Mouse (Mus musculus) limb, embryonic 12.5 days (tissue): ENCODE results near the gene Cebpg. TPM values are rescaled to one million over a fixed set of nuclear protein-coding genes. Genes with fewer than 3 reads are reported as not detected.

Source experiments
- ATAC-seq: fragments of 200-750 bp; cut with Nextera tagmentation; 2 replicates; pipeline ENCODE4 v1.8.0; 2017; ENCODE audit warnings: low read depth, moderate TSS enrichment; ENCODE audit not compliant: insufficient number of reproducible peaks, insufficient read depth, low FRiP score, low TSS enrichment
- H3K27ac ChIP-seq: fragments of 300-500 bp; sonication (generic); 2 replicates; pipeline ENCODE4 v1.5.1; 2016; ENCODE audit warnings: mild to moderate bottlenecking, moderate library complexity
- H3K27me3 ChIP-seq: fragments of 300-500 bp; sonication (generic); 2 replicates; pipeline ENCODE4 v1.6.1; 2016; ENCODE audit warnings: mild to moderate bottlenecking, moderate library complexity
- H3K36me3 ChIP-seq: fragments of 300-500 bp; sonication (generic); 2 replicates; pipeline ENCODE4 v1.6.1; 2016; ENCODE audit warnings: mild to moderate bottlenecking, moderate library complexity
- H3K4me1 ChIP-seq: fragments of 300-500 bp; sonication (generic); replicated peaks from 2 replicates; pipeline ENCODE4 v1.6.1; 2016
- H3K4me2 ChIP-seq: fragments of 300-500 bp; sonication (generic); 2 replicates; pipeline ENCODE4 v1.6.1; 2016; ENCODE audit warnings: mild to moderate bottlenecking, moderate library complexity
- H3K4me3 ChIP-seq: fragments of 300-500 bp; sonication (generic); replicated peaks from 2 replicates; pipeline ENCODE4 v1.5.1; 2016; ENCODE audit warnings: mild to moderate bottlenecking
- H3K9ac ChIP-seq: fragments of 300-500 bp; sonication (generic); replicated peaks from 2 replicates; pipeline ENCODE4 v1.6.1; 2016; ENCODE audit warnings: mild to moderate bottlenecking, moderate library complexity
- H3K9me3 ChIP-seq: fragments of 300-500 bp; sonication (generic); 2 replicates; pipeline ENCODE4 v1.6.1; 2016; ENCODE audit warnings: mild to moderate bottlenecking, moderate library complexity
- WGBS: fragments of 180-500 bp; shearing (Covaris S2); methylation state at CpG from one replicate; pipeline ENCODE4 v1.1.7; 2016; 5-methylcytosine and 5-hydroxymethylcytosine counted together
- polyA plus RNA-seq: library from polyadenylated mRNA; unstranded; fragments of >200 nt; fragmentation: Nextera tagmentation; extraction: Ambion mirVana; gene quantifications from 2 replicates; pipeline ENCODE4 v1.2.1, GENCODE M21; 2016

Gene Cebpg
- polyA plus RNA-seq, 1 experiment from 2014 or later = 58.0 TPM

GRCm38 (mm10) chr7:35066640-35067212, 10.4 kb upstream of the Cebpg start:
- Histone ChIP-seq H3K4me2 (no peak overlapping the region), H3K4me1 (no peaks in the 10 kb centered on the region), H3K9me3 (0 out of 2 replicates have a peak, but pooled peaks cover 5% of the 10 kb centered on the region), H3K27me3 (no peaks in the 10 kb centered on the region), H3K4me3 (no peak overlapping the region), H3K27ac (no peak overlapping the region), H3K36me3 (no peaks in the 10 kb centered on the region), H3K9ac (no peak overlapping the region)
- WGBS = 80% methylated on average over 8 of the region's 8 CpGs
- ATAC-seq = no peak

- Histone ChIP-seq H3K36me3 (no peaks in the 10 kb centered on the region), H3K9ac (no peak overlapping the region), H3K27me3 (no peaks in the 10 kb centered on the region), H3K4me1 (no peaks in the 10 kb centered on the region), H3K4me2 (no peak overlapping the region), H3K4me3 (no peak overlapping the region), H3K27ac (no peak overlapping the region), H3K9me3 (0 out of 2 replicates have a peak, but pooled peaks cover 5% of the 10 kb centered on the region)
- no peak for ATAC-seq
- WGBS = 77% methylated on average over 3 of the region's 3 CpGs
These were observed 9.6 kb upstream of the Cebpg start for GRCm38 (mm10) chr7:35065958-35066357.

GRCm38 (mm10) chr7:35064286-35065258, 8.2 kb upstream of the Cebpg start:
- H3K4me1 ChIP-seq = no peaks in the 10 kb centered on the region
- H3K4me2 ChIP-seq = no peak overlapping the region
- no peak for ATAC-seq
- H3K36me3 ChIP-seq = no peaks in the 10 kb centered on the region
- H3K27me3 ChIP-seq = no peaks in the 10 kb centered on the region
- no peak overlapping the region for H3K9ac ChIP-seq
- 0 out of 2 replicates have a peak, but pooled peaks cover 5% of the 10 kb centered on the region for H3K9me3 ChIP-seq
- no peak overlapping the region for H3K4me3 ChIP-seq
- H3K27ac ChIP-seq = no peak overlapping the region
- 85% methylated on average over 14 of the region's 14 CpGs for WGBS

GRCm38 (mm10) chr7:35059467-35059866, 3.1 kb upstream of the Cebpg start:
- no peaks in the 10 kb centered on the region for H3K36me3 ChIP-seq
- peaks cover 11% of the 10 kb centered on the region for H3K4me1 ChIP-seq
- no peak overlapping the region for H3K4me3 ChIP-seq
- H3K9ac ChIP-seq = no peak overlapping the region
- no peak overlapping the region for H3K4me2 ChIP-seq
- no peak for ATAC-seq
- no peaks in the 10 kb centered on the region for H3K9me3 ChIP-seq
- H3K27ac ChIP-seq = no peak overlapping the region
- WGBS = 73% methylated on average over 5 of the region's 5 CpGs
- H3K27me3 ChIP-seq = no peaks in the 10 kb centered on the region

DNA sequence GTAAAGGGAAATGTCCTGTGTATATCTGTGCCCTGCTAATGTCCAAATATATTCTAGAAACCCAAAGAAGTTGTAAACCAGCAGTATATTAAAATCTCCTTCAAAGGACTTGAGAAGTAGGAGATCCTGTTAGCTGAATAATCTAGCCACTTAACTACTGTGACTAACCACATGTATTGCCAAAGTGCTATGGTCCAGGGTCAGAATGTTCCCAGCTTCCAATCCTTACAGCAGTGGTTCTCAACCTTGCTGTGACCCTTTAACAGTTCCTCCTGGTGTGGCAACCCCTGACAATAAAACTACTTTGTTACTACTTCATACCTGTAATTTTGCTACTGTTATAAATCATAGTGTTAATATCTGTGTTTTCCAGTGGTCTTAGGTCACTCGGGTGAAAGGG, 2.0 kb upstream of the Cebpg start:
- Histone ChIP-seq H3K4me3 (no peak overlapping the region), H3K36me3 (no peaks in the 10 kb centered on the region), H3K9ac (no peak overlapping the region), H3K9me3 (no peaks in the 10 kb centered on the region), H3K4me1 (peaks cover 11% of the 10 kb centered on the region), H3K27ac (no peak overlapping the region), H3K27me3 (no peaks in the 10 kb centered on the region), H3K4me2 (no peak overlapping the region)
- no peak for ATAC-seq
- 79% methylated on average over 1 of the region's 1 CpGs for WGBS

DNA sequence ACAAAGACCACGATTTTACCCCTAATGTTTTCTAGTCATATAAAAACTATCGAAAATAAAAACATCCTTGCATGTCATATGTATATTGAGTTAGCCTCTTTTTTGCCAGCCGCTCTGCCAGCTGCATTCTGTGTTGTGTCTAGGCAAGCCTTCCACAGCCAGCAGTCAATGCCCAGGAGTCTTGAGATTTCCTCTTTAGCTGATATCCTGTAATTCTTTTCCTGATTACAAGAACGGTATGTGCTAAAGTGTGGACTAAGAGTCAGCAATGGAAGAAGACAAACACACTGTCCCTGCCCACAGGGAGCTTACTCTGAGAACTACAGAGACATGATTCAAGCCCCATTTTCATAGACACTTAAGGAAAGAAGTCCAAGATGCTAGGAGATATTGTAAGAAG, 1.2 kb upstream of the Cebpg start:
- Histone ChIP-seq H3K36me3 (no peaks in the 10 kb centered on the region), H3K9ac (no peak overlapping the region), H3K9me3 (no peaks in the 10 kb centered on the region), H3K4me3 (no peak overlapping the region), H3K4me1 (peaks cover 11% of the 10 kb centered on the region), H3K4me2 (no peak overlapping the region), H3K27me3 (no peaks in the 10 kb centered on the region), H3K27ac (no peak overlapping the region)
- WGBS = 87% methylated on average over 4 of the region's 4 CpGs
- no peak for ATAC-seq

GRCm38 (mm10) chr7:35056999-35057398, 626 bp upstream of the Cebpg start:
- 29% methylated on average over 10 of the region's 10 CpGs for WGBS
- ATAC-seq = no peak
- H3K27ac ChIP-seq = peak overlapping the region; percentile 91; the same call in 1 of the 2 replicates

DNA sequence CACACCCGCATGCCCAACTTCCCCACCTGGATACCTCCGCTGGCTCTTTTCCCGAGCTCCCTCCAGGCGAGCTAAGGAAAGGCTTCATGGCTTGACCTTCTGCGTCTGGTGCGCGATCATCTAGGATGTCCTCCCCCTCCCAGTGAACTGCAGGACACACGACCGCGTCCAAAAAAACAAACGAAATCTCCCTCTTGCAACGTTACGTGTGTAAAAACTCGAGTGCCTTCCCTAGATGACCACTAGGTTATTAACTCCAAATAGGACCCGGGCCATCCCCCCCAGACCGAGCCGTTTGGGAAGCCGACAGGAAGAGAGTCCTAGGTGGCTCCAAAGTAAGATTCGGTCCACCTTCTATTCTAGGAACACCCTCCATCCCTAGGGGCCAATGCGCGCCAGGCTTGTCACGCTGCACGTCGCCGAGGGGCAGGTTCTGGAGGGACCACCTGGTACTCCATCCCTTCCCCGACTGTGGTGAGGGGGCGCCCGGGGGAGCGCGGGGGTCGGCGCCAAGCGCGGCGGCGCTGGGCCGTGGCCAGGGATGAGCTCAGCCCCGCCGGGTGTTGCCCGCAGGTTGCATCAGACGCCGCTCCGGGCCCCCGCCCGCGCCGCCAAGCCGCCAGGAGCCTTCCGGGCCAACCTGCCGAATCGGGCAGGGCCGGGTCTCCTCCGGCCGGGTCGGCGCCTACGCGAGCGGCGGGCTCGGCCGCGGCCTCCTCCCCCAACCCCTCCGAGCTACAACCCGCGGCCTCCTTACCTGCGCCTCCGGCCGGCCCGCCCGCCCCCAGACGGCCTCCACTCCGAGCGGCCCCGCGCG, 546 bp downstream of the Cebpg start:
- H3K4me1 ChIP-seq = peaks cover 11% of the 10 kb centered on the region
- peak; percentile 83 for ATAC-seq
- no peaks in the 10 kb centered on the region for H3K9me3 ChIP-seq
- under 1% methylated on average over 70 of the region's 77 CpGs for WGBS
- no peaks in the 10 kb centered on the region for H3K27me3 ChIP-seq
- H3K4me3 ChIP-seq = peak overlapping the region; percentile 97
- H3K27ac ChIP-seq = peak overlapping the region; percentile 91
- peak overlapping the region; percentile 98 for H3K9ac ChIP-seq
- peak overlapping the region; percentile 73 for H3K4me2 ChIP-seq
- H3K36me3 ChIP-seq = 0 out of 2 replicates have a peak, but pooled peaks cover 3% of the 10 kb centered on the region

More at GRCm38 (mm10) chr7:35056999-35057398, 626 bp upstream of the Cebpg start:
- Histone ChIP-seq H3K4me3 (peak overlapping the region; percentile 97), H3K4me2 (peak overlapping the region; percentile 73), H3K27me3 (no peaks in the 10 kb centered on the region), H3K9ac (peak overlapping the region; percentile 98), H3K36me3 (no peaks in the 10 kb centered on the region), H3K9me3 (no peaks in the 10 kb centered on the region), H3K4me1 (peaks cover 11% of the 10 kb centered on the region)

- no peak for ATAC-seq
- peak overlapping the region; percentile 97 for H3K4me3 ChIP-seq
- H3K9me3 ChIP-seq = no peaks in the 10 kb centered on the region
- H3K9ac ChIP-seq = peak overlapping the region; percentile 98
- 56% methylated on average over 2 of the region's 2 CpGs for WGBS
- H3K4me1 ChIP-seq = peaks cover 11% of the 10 kb centered on the region
- H3K36me3 ChIP-seq = peaks cover 10% of the 10 kb centered on the region
- peak overlapping the region; percentile 91 for H3K27ac ChIP-seq
- no peaks in the 10 kb centered on the region for H3K27me3 ChIP-seq
- H3K4me2 ChIP-seq = peak overlapping the region; percentile 73
These were observed 1.3 kb downstream of the Cebpg start for GRCm38 (mm10) chr7:35054977-35055618.

GRCm38 (mm10) chr7:35054286-35054685, 2.1 kb downstream of the Cebpg start:
- WGBS = 95% methylated on average over 1 of the region's 1 CpGs
- Histone ChIP-seq H3K36me3 (peaks cover 16% of the 10 kb centered on the region), H3K27me3 (no peaks in the 10 kb centered on the region), H3K27ac (no peak overlapping the region), H3K4me3 (no peak overlapping the region), H3K9me3 (no peaks in the 10 kb centered on the region), H3K4me2 (peak overlapping the region; percentile 73; the same call in 1 of the 2 replicates), H3K4me1 (peaks cover 11% of the 10 kb centered on the region), H3K9ac (no peak overlapping the region)
- ATAC-seq = no peak
